Mouse (Mus musculus) hindbrain, postnatal 0 days (tissue): Measurements from ENCODE around the gene Dnajc28. TPM values are rescaled to one million over a fixed set of nuclear protein-coding genes. Genes with fewer than 3 reads are reported as not detected.

Source experiments
- ATAC-seq: fragments of 200-750 bp; cut with Nextera tagmentation; 2 replicates; pipeline ENCODE4 v1.8.0; 2017; ENCODE audit warnings: mild to moderate bottlenecking, moderate TSS enrichment, moderate library complexity
- DNase-seq: peaks from one replicate; pipeline ENCODE4 v3.0.0-alpha.2; 2015; ENCODE audit warnings: low spot score
- H3K27ac ChIP-seq: fragments of 300-500 bp; sonication (generic); 2 replicates; pipeline ENCODE4 v1.5.1; 2014; ENCODE audit warnings: mild to moderate bottlenecking
- H3K27me3 ChIP-seq: fragments of 300-500 bp; sonication (generic); 2 replicates; pipeline ENCODE4 v1.6.1; 2014; ENCODE audit warnings: low read length, mixed read lengths; ENCODE audit not compliant: insufficient read depth
- H3K36me3 ChIP-seq: fragments of 300-500 bp; sonication (generic); 2 replicates; pipeline ENCODE4 v1.6.1; 2014; ENCODE audit warnings: low read length, mixed read lengths; ENCODE audit not compliant: insufficient read depth
- H3K4me1 ChIP-seq: fragments of 300-500 bp; sonication (generic); 2 replicates; pipeline ENCODE4 v1.6.1; 2014; ENCODE audit warnings: antibody characterized with exemption, low read length, mixed read lengths; ENCODE audit not compliant: insufficient read depth
- H3K4me2 ChIP-seq: fragments of 300-500 bp; sonication (generic); 2 replicates; pipeline ENCODE4 v1.6.1; 2014; ENCODE audit warnings: low read depth, mild to moderate bottlenecking, low read length, moderate library complexity, mixed read lengths
- H3K4me3 ChIP-seq: fragments of 300-500 bp; sonication (generic); 2 replicates; pipeline ENCODE4 v1.5.1; 2014; ENCODE audit warnings: low read length
- H3K9ac ChIP-seq: fragments of 300-500 bp; sonication (generic); replicated peaks from 2 replicates; pipeline ENCODE4 v1.6.1; 2014; ENCODE audit warnings: mild to moderate bottlenecking, low read length, moderate library complexity, mixed read lengths
- H3K9me3 ChIP-seq: fragments of 300-500 bp; sonication (generic); 2 replicates; pipeline ENCODE4 v1.6.1; 2016; ENCODE audit warnings: low read length, mixed read lengths
- CTCF ChIP-seq: IDR thresholded peaks from 2 replicates; pipeline ENCODE4 v1.5.1; 2016; ENCODE audit warnings: antibody characterized with exemption, control low read depth, low read depth
- WGBS: fragments of 180-500 bp; shearing (Covaris S2); extraction: QIAGEN DNeasy Blood & Tissue Kit; methylation state at CpG from one replicate; pipeline ENCODE4 v1.1.7; 2014; 5-methylcytosine and 5-hydroxymethylcytosine counted together
- polyA plus RNA-seq: library from polyadenylated mRNA; unstranded; fragments of >200 nt; fragmentation: Nextera tagmentation; extraction: Ambion mirVana; gene quantifications from 2 replicates; pipeline ENCODE4 v1.2.1, GENCODE M21; 2015
- total RNA-seq: library from RNA; depleted of rRNA; stranded (reverse); fragments of >200 nt; gene quantifications from 2 replicates; pipeline ENCODE4 v1.2.3, GENCODE M21; 2014

Dnajc28 gene
- total and polyA plus RNA-seq, 2 experiments from 2014 or later = 1.7 to 2.9 TPM

- Histone ChIP-seq H3K4me2 (no peak overlapping the region), H3K9ac (no peak overlapping the region), H3K27ac (no peak overlapping the region), H3K4me1 (no peaks in the 10 kb centered on the region), H3K36me3 (peaks cover 53% of the 10 kb centered on the region; the same call in 1 of the 2 replicates), H3K27me3 (no peaks in the 10 kb centered on the region), H3K4me3 (no peak overlapping the region), H3K9me3 (no peaks in the 10 kb centered on the region)
- no peak for TF ChIP-seq CTCF
- ATAC-seq (no peak), DNase-seq (no peak)
- WGBS = 92% methylated on average over 9 of the region's 9 CpGs
Measured at GRCm38 (mm10) chr16:91623074-91623473, 4.2 kb upstream of the Dnajc28 start.

- no peak for ATAC-seq
Measured at GRCm38 (mm10) chr16:91620991-91621390, 2.2 kb upstream of the Dnajc28 start.

GRCm38 (mm10) chr16:91620185-91620584 lies 1.4 kb upstream of the Dnajc28 start:
- no peak overlapping the region for H3K4me2 ChIP-seq
- no peak overlapping the region for H3K27ac ChIP-seq
- no peaks in the 10 kb centered on the region for H3K9me3 ChIP-seq
- no peaks in the 10 kb centered on the region for H3K4me1 ChIP-seq
- DNase-seq (no peak), ATAC-seq (no peak)
- H3K9ac ChIP-seq = no peak overlapping the region
- no peak for TF ChIP-seq CTCF
- no peaks in the 10 kb centered on the region for H3K27me3 ChIP-seq
- H3K4me3 ChIP-seq = no peak overlapping the region
- peaks cover 41% of the 10 kb centered on the region; the same call in 1 of the 2 replicates for H3K36me3 ChIP-seq
- 93% methylated on average over 5 of the region's 5 CpGs for WGBS

More at GRCm38 (mm10) chr16:91620991-91621390, 2.2 kb upstream of the Dnajc28 start:
- 93% methylated on average over 11 of the region's 11 CpGs for WGBS
- H3K9me3 ChIP-seq = no peaks in the 10 kb centered on the region
- H3K36me3 ChIP-seq = peaks cover 43% of the 10 kb centered on the region; the same call in 1 of the 2 replicates
- no peaks in the 10 kb centered on the region for H3K27me3 ChIP-seq
- no peak overlapping the region for H3K27ac ChIP-seq
- no peak for TF ChIP-seq CTCF
- H3K9ac ChIP-seq = no peak overlapping the region
- H3K4me2 ChIP-seq = no peak overlapping the region
- H3K4me3 ChIP-seq = no peak overlapping the region
- no peak for DNase-seq
- no peaks in the 10 kb centered on the region for H3K4me1 ChIP-seq

- no peak for TF ChIP-seq CTCF
- no peak for ATAC-seq
- WGBS = 66% methylated on average over 6 of the region's 6 CpGs
Measured at GRCm38 (mm10) chr16:91614552-91614951, 4.3 kb downstream of the Dnajc28 start.

GRCm38 (mm10) chr16:91612525-91612924 lies 6.3 kb downstream of the Dnajc28 start:
- Histone ChIP-seq H3K9ac (no peak overlapping the region), H3K4me3 (no peak overlapping the region), H3K4me1 (no peaks in the 10 kb centered on the region), H3K36me3 (no peaks in the 10 kb centered on the region), H3K27me3 (no peaks in the 10 kb centered on the region), H3K27ac (no peak overlapping the region), H3K9me3 (no peaks in the 10 kb centered on the region), H3K4me2 (no peak overlapping the region)
- DNase-seq (no peak), ATAC-seq (no peak)
- no peak for TF ChIP-seq CTCF
- 59% methylated on average over 5 of the region's 5 CpGs for WGBS

More at GRCm38 (mm10) chr16:91614552-91614951, 4.3 kb downstream of the Dnajc28 start:
- Histone ChIP-seq H3K9me3 (no peaks in the 10 kb centered on the region), H3K36me3 (no peaks in the 10 kb centered on the region), H3K9ac (no peak overlapping the region), H3K27ac (no peak overlapping the region), H3K4me2 (no peak overlapping the region), H3K27me3 (no peaks in the 10 kb centered on the region), H3K4me3 (no peak overlapping the region), H3K4me1 (no peaks in the 10 kb centered on the region)
- DNase-seq = no peak

GRCm38 (mm10) chr16:91611248-91611647 lies 7.6 kb downstream of the Dnajc28 start:
- Histone ChIP-seq H3K36me3 (no peaks in the 10 kb centered on the region), H3K27me3 (no peaks in the 10 kb centered on the region), H3K4me2 (no peak overlapping the region), H3K27ac (no peak overlapping the region), H3K9ac (no peak overlapping the region), H3K4me1 (no peaks in the 10 kb centered on the region), H3K4me3 (no peak overlapping the region), H3K9me3 (no peaks in the 10 kb centered on the region)
- WGBS = 68% methylated on average over 11 of the region's 11 CpGs
- DNase-seq = no peak
- ATAC-seq = no peak
- TF ChIP-seq CTCF = no peak

- Histone ChIP-seq H3K9me3 (no peaks in the 10 kb centered on the region), H3K36me3 (no peaks in the 10 kb centered on the region), H3K4me2 (no peak overlapping the region), H3K27me3 (no peaks in the 10 kb centered on the region), H3K4me1 (no peaks in the 10 kb centered on the region), H3K4me3 (no peak overlapping the region), H3K9ac (no peak overlapping the region), H3K27ac (no peak overlapping the region)
- DNase-seq (peak; percentile 23), ATAC-seq (no peak)
- no peak for TF ChIP-seq CTCF
- 61% methylated on average over 9 of the region's 9 CpGs for WGBS
Measured at GRCm38 (mm10) chr16:91609501-91610245, 9.2 kb downstream of the Dnajc28 start.
